Mouse (Mus musculus) heart, embryonic 15.5 days (tissue): ENCODE data around the gene Ift27. TPM values are rescaled to one million over a fixed set of nuclear protein-coding genes. Genes with fewer than 3 reads are reported as not detected.

ENCODE experiments used
- ATAC-seq: fragments of 200-750 bp; cut with Nextera tagmentation; replicated peaks from 2 replicates; pipeline ENCODE4 v1.8.0; 2017; ENCODE audit warnings: low read depth, moderate TSS enrichment; ENCODE audit not compliant: insufficient number of reproducible peaks, insufficient read depth, low FRiP score
- H3K27ac ChIP-seq: fragments of 300-500 bp; sonication (generic); 2 replicates; pipeline ENCODE4 v1.5.1; 2015; ENCODE audit warnings: mild to moderate bottlenecking, inconsistent platforms
- H3K27me3 ChIP-seq: fragments of 300-500 bp; sonication (generic); 2 replicates; pipeline ENCODE4 v1.6.1; 2015; ENCODE audit warnings: inconsistent platforms
- H3K36me3 ChIP-seq: fragments of 300-500 bp; sonication (generic); 2 replicates; pipeline ENCODE4 v1.6.1; 2015; ENCODE audit warnings: mild to moderate bottlenecking, inconsistent platforms
- H3K4me1 ChIP-seq: fragments of 300-500 bp; sonication (generic); replicated peaks from 2 replicates; pipeline ENCODE4 v1.6.1; 2015; ENCODE audit warnings: inconsistent platforms
- H3K4me2 ChIP-seq: fragments of 300-500 bp; sonication (generic); 2 replicates; pipeline ENCODE4 v1.6.1; 2015; ENCODE audit warnings: inconsistent platforms, mild to moderate bottlenecking, moderate library complexity
- H3K4me3 ChIP-seq: fragments of 300-500 bp; sonication (generic); 2 replicates; pipeline ENCODE4 v1.5.1; 2015; ENCODE audit warnings: mild to moderate bottlenecking, inconsistent platforms
- H3K9ac ChIP-seq: fragments of 300-500 bp; sonication (generic); 2 replicates; pipeline ENCODE4 v1.6.1; 2015; ENCODE audit warnings: mild to moderate bottlenecking, inconsistent platforms
- H3K9me3 ChIP-seq: fragments of 300-500 bp; sonication (generic); replicated peaks from 2 replicates; pipeline ENCODE4 v1.6.1; 2016; ENCODE audit warnings: inconsistent platforms
- WGBS: fragments of 180-500 bp; shearing (Covaris S2); methylation state at CpG from one replicate; pipeline ENCODE4 v1.1.7; 2015; ENCODE audit warnings: mixed read lengths; 5-methylcytosine and 5-hydroxymethylcytosine counted together
- polyA plus RNA-seq: library from polyadenylated mRNA; unstranded; fragments of >200 nt; fragmentation: Nextera tagmentation; extraction: Ambion mirVana; gene quantifications from 2 replicates; pipeline ENCODE4 v1.2.1, GENCODE M21; 2015

The Ift27 gene
- polyA plus RNA-seq, 1 experiment from 2014 or later = 38.1 TPM

DNA sequence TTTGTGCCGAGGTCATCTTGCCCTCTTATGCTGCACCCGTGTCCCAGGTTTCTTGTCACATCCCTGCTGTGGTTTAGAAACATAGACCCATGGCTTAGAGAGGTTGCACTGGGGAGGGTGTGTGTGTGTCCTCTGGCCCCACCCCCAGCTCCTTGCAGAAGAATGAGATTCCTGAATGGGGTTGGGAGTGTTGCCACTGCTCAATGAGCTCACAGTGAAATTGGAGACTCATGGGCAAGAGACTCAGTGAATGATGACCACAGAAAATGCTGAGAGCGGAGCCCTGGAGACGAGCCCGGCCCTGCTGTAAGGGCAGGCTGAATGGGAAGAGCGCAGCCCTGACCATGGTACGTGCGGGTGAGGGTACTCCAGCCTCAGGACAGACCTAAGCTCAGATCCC, 33.7 kb downstream of the Ift27 start:
- 66% methylated on average over 8 of the region's 8 CpGs for WGBS
- Histone ChIP-seq H3K9me3 (no peaks in the 10 kb centered on the region), H3K4me1 (no peaks in the 10 kb centered on the region), H3K4me2 (no peak overlapping the region), H3K27ac (no peak overlapping the region), H3K4me3 (no peak overlapping the region), H3K27me3 (no peaks in the 10 kb centered on the region), H3K36me3 (no peaks in the 10 kb centered on the region), H3K9ac (no peak overlapping the region)
- no peak for ATAC-seq

DNA sequence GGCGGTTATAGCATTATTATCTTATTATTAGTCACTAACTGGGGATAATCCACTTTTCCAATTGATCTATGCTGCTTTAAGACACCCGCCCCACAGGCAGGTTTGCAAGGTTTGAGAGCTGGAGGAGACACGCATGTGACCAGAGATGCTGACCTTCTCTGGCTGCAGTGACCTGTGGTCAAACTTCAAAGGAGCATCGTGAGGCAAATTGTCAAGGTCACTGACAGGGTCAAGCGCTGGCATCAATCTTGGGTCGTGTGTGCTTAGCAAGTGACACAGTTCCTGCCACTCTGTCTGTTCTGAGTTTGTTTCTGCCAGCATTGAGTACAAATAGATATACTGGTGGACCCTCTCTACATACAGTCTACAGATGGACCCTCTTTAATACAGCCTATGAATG, 39.3 kb downstream of the Ift27 start:
- WGBS = 58% methylated on average over 6 of the region's 6 CpGs
- Histone ChIP-seq H3K4me2 (no peak overlapping the region), H3K9ac (no peak overlapping the region)

DNA sequence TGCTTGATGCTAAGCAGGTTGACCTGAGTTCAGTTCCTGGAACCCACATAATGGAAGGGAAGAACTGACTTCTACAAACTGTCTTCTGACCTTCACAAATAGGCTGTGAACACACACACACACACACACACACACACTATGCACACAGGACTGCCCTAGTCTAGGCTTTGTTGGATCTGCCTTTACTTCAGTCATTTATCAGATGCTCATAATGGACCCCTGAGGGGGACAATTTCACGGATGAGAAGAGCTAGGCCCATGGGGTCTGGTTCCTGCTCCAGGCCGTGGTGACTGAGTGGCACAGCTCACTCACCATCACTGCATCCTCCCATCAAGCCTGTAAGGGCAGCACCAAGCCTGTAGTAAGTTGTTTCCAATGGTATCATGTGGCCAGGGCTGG, 40.5 kb downstream of the Ift27 start:
- H3K27ac ChIP-seq = no peak overlapping the region
- no peak for ATAC-seq
- no peaks in the 10 kb centered on the region for H3K27me3 ChIP-seq
- H3K9me3 ChIP-seq = no peaks in the 10 kb centered on the region
- no peaks in the 10 kb centered on the region for H3K36me3 ChIP-seq
- H3K4me3 ChIP-seq = no peak overlapping the region
- H3K9ac ChIP-seq = no peak overlapping the region
- no peaks in the 10 kb centered on the region for H3K4me1 ChIP-seq
- WGBS = 47% methylated on average over 2 of the region's 2 CpGs
- H3K4me2 ChIP-seq = no peak overlapping the region

More for the DNA sequence above, 39.3 kb downstream of the Ift27 start:
- Histone ChIP-seq H3K27ac (no peak overlapping the region), H3K4me1 (no peaks in the 10 kb centered on the region), H3K4me3 (no peak overlapping the region), H3K27me3 (no peaks in the 10 kb centered on the region), H3K9me3 (no peaks in the 10 kb centered on the region), H3K36me3 (no peaks in the 10 kb centered on the region)
- no peak for ATAC-seq

DNA sequence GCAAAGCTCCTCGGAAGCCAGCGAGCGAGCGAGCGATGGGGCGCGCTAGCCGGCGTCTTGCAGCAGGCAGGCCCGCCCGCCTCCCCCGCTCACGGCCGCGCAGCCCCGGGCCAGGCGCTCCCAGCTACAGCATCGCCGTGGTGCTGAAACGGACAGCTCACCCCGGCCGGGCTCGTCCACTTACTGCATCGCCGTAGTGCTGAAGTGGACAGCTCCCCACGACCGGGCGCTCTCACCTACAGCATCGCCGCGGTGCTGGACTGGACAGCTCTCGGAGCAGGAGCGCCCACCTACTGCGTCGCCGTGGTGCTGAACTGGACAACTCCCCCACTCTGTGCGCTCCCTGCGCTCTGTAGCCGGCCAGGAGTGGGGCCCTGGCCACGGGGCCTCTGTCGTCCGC, 54.2 kb downstream of the Ift27 start, which contains the start of gene Cacng2:
TSS of gene Cacng2 (minus strand) at position 325 of the 400 bp plus-strand sequence.
- WGBS = under 1% methylated on average over 34 of the region's 42 CpGs
- ATAC-seq = peak; percentile 95
- Histone ChIP-seq H3K4me3 (peak within 1 kb of the TSS; percentile 27), H3K4me2 (peak within 1 kb of the TSS; percentile 56), H3K4me1 (peaks cover 7% of the 10 kb centered on the region), H3K9me3 (no peaks in the 10 kb centered on the region), H3K27ac (no peak within 1 kb of the TSS), H3K36me3 (no peaks in the 10 kb centered on the region), H3K9ac (no peak within 1 kb of the TSS), H3K27me3 (peaks cover 20% of the 10 kb centered on the region)

DNA sequence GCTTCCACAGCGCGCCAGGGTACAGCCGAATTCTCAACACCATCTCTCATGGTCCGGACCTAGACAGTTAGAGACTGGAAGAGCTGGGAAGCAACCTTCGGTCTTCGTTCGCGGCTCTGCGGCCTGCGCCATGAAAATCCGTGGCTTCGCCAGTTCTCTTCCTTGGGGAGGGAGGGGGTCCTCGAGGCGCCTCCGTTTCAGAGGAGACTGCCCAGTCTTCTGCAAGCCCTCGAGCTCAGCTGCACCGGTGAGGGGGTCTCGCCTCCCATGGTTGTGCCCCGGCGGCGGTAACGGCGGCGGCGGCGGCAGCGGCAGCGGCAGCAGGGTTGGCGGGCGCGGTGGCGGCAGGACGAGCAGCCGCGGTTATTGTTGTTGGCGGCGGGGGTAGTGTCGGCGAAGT, 54.7 kb downstream of the Ift27 start:
- Histone ChIP-seq H3K4me3 (peak overlapping the region; percentile 27), H3K27me3 (peaks cover 20% of the 10 kb centered on the region), H3K9ac (no peak overlapping the region), H3K27ac (no peak overlapping the region), H3K9me3 (no peaks in the 10 kb centered on the region), H3K36me3 (no peaks in the 10 kb centered on the region), H3K4me1 (peaks cover 7% of the 10 kb centered on the region), H3K4me2 (peak overlapping the region; percentile 56)
- 10% methylated on average over 38 of the region's 39 CpGs for WGBS
- ATAC-seq = no peak

DNA sequence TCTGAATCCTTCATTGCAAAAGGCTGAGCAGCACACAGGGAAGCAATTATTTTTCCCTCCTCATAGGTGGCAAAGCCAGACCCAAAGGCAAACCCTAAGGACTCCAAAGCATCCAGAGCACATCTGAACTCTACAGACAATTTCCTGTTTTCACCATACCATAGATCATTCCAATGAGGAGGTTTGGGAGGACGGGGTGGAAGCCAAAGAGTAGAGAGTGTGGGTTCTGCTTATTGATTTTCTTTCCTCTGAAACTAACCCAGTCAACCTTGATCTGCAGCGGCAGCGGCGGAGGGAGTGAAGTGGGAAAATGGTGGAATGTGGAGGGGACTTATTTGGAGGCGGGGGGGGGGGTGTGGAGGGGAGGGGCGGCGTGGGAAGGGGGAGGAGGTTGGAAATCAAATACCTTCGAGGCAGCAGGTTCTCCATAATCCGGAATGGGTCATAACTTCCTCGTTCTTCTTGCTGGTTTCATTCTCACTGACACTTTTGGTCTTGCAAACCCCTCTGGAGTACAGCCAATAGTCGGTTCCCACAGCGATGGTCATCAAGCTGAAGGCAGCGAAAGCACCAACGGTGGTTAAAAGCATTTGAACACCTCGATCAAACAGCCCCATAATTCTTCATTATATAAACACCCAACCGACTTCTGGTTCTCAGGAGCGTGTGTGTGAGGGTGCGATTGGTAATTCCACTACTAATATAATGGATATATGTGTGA, 55.5 kb downstream of the Ift27 start:
- 63% methylated on average over 18 of the region's 18 CpGs for WGBS

DNA sequence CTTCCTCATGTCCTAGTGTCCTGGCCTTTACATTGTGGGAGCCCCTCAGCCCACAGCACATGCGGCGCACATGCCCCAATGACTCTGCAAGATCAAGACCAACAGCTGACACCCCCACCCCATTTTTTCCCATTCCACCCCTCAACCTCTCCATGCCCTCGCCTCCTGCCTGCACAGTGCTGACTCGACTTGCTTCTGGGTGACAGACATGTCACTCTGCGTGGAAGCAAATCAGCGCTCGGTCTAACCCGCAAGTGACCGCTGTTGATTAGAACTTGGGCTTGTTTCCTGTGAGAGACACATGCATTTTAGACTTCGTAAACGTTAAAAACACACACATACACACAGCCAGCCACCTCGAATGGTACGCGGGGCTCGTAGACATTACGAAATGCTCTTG, 56.2 kb downstream of the Ift27 start:
- Histone ChIP-seq H3K9ac (no peak overlapping the region), H3K27ac (no peak overlapping the region), H3K36me3 (no peaks in the 10 kb centered on the region), H3K27me3 (peaks cover 20% of the 10 kb centered on the region), H3K4me2 (no peak overlapping the region), H3K4me3 (no peak overlapping the region), H3K9me3 (no peaks in the 10 kb centered on the region), H3K4me1 (peaks cover 7% of the 10 kb centered on the region)
- WGBS = 82% methylated on average over 16 of the region's 16 CpGs
- ATAC-seq = no peak

More for the DNA sequence above, 55.5 kb downstream of the Ift27 start:
- Histone ChIP-seq H3K4me3 (no peak overlapping the region), H3K36me3 (no peaks in the 10 kb centered on the region), H3K27ac (no peak overlapping the region), H3K4me2 (no peak overlapping the region), H3K27me3 (peaks cover 20% of the 10 kb centered on the region), H3K9me3 (no peaks in the 10 kb centered on the region), H3K9ac (no peak overlapping the region), H3K4me1 (peaks cover 7% of the 10 kb centered on the region)
- ATAC-seq = no peak

DNA sequence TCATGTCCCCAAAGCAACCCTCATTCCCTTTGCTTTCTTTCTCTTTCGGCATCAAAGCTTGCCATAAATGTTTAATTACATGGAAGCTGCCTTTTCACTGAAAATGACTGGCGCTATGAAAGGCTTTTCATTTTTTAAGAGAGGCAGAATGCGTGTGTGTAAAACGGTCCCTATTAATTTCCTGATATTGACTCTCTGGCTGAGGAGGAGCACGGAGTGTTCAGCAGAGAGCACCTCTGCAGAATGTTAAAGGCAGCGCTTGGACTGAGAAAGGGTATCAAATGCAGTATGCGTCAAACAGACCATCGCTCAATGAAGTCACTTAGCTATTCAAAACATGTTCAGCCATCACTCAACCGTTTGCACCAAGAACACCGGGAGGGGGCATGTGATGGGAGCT, 57.0 kb downstream of the Ift27 start:
- no peak overlapping the region for H3K4me3 ChIP-seq
- WGBS = 81% methylated on average over 10 of the region's 10 CpGs

DNA sequence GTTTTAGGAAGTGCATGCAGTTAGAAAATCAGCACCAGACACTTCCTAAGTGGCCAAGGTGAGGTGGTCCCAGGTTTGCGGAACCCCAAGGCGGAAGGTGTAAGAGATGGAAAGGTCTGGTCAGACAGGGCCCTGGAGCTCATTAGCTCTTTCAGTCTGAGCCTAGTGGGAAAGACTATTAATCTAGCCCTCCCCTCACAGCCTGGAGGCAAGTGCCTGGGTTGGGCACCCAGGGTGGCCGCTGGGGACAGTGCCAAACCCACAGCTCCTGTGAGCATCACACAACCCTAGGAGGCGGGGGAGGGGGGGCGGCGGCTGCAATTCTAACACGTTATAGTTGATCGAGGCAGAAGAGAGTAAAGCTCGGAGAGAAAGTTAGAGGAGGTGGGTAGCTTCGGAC, 57.7 kb downstream of the Ift27 start:
- H3K9ac ChIP-seq = no peak overlapping the region
- H3K4me1 ChIP-seq = peaks cover 7% of the 10 kb centered on the region
- WGBS = 68% methylated on average over 10 of the region's 10 CpGs
- no peak overlapping the region for H3K4me2 ChIP-seq
- ATAC-seq = no peak
- H3K27ac ChIP-seq = no peak overlapping the region
- H3K9me3 ChIP-seq = no peaks in the 10 kb centered on the region
- no peaks in the 10 kb centered on the region for H3K36me3 ChIP-seq
- no peak overlapping the region for H3K4me3 ChIP-seq
- H3K27me3 ChIP-seq = peaks cover 20% of the 10 kb centered on the region

More for the DNA sequence above, 57.0 kb downstream of the Ift27 start:
- H3K9me3 ChIP-seq = no peaks in the 10 kb centered on the region
- no peak overlapping the region for H3K27ac ChIP-seq
- peaks cover 7% of the 10 kb centered on the region for H3K4me1 ChIP-seq
- ATAC-seq = no peak
- H3K27me3 ChIP-seq = peaks cover 20% of the 10 kb centered on the region
- H3K9ac ChIP-seq = no peak overlapping the region
- H3K4me2 ChIP-seq = no peak overlapping the region
- no peaks in the 10 kb centered on the region for H3K36me3 ChIP-seq

Other genes starting within 250 kb of the Ift27 start
- 251 and 280 TPM in 2 replicates for gene Txn2, start 245.1 kb downstream of the Ift27 start, polyA plus RNA-seq
- 0.48 and 1.2 TPM in 2 replicates for gene Foxred2, start 217.4 kb downstream of the Ift27 start, polyA plus RNA-seq
- 108 and 130 TPM in 2 replicates for gene Eif3d, start 203.3 kb downstream of the Ift27 start, polyA plus RNA-seq
- gene Cacng2, start 54.1 kb downstream of the Ift27 start, polyA plus RNA-seq = 0.03 TPM in 1 of 2 replicates, not detected in the other
- gene Pvalb, start 32.3 kb upstream of the Ift27 start, polyA plus RNA-seq = 1.0 and 1.1 TPM in 2 replicates
- gene Ncf4, start 70.7 kb upstream of the Ift27 start, polyA plus RNA-seq = 4.0 and 4.7 TPM in 2 replicates
- 0.42 and 0.54 TPM in 2 replicates for gene Csf2rb2, start 131.6 kb upstream of the Ift27 start, polyA plus RNA-seq
- gene Csf2rb, start 151.6 kb upstream of the Ift27 start, polyA plus RNA-seq = 1.2 and 3.0 TPM in 2 replicates
- not detected in 2 replicates for gene Tex33, start 221.8 kb upstream of the Ift27 start, polyA plus RNA-seq
- 22.6 and 38.7 TPM in 2 replicates for gene Tst, start 231.8 kb upstream of the Ift27 start, polyA plus RNA-seq
- 1.3 and 1.5 TPM in 2 replicates for gene Mpst, start 232.3 kb upstream of the Ift27 start, polyA plus RNA-seq